Mouse (Mus musculus) brain, embryonic 14.5 days (tissue): ENCODE measurements around the gene Frmd4b. TPM values are rescaled to one million over a fixed set of nuclear protein-coding genes. Genes with fewer than 3 reads are reported as not detected.

Experiments used
- DNase-seq: peaks from one replicate; pipeline ENCODE4 v3.0.0-alpha.2; 2011; ENCODE audit warnings: low read depth
- CTCF ChIP-seq: fragments of 200-500 bp; IDR thresholded peaks from 2 replicates; pipeline ENCODE4 v1.5.1; 2012; ENCODE audit warnings: inconsistent platforms, mild to moderate bottlenecking, moderate library complexity, borderline replicate concordance; ENCODE audit not compliant: insufficient read depth, insufficient read length; ENCODE audit errors: extremely low read depth
- POLR2A ChIP-seq: fragments of 200-500 bp; IDR thresholded peaks from 2 replicates; pipeline ENCODE4 v1.6.1; 2012; ENCODE audit warnings: mild to moderate bottlenecking, inconsistent platforms, borderline replicate concordance; ENCODE audit not compliant: poor library complexity, insufficient read depth, insufficient read length, severe bottlenecking; ENCODE audit errors: extremely low read depth
- polyA plus RNA-seq: library from polyadenylated mRNA; depleted of rRNA; stranded (reverse); fragments of >200 nt; gene quantifications from 2 replicates; pipeline ENCODE4 v1.2.3, GENCODE M21; 2012; rRNA removed

The Frmd4b gene
- polyA plus RNA-seq = 30.4 and 32.7 TPM in 2 replicates

DNA sequence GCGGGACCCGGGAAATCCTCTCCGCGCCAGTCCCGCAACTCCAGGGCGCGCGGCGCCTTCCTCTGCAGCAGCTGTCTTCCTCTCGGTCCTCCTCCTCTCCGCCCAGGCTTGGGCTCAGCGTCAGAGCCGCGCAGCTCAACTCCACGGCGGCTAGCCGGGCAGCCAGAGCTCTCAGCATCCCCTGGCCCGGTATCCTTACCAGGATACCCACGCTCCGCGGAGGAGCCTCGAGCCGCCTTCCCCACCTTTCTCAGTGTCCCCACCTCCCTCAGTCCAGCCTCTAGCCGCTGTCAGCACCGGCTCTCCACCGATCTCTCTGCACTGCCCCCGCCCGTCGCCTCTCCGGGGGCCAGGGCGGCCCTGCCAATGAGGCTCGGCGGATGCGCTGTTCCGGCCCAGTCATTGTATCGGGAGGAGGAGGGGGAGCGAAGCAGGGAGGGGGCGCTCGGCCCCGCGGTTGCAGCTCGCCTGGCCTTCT, at the start of gene Frmd4b:
Frmd4b (minus strand) TSS at position 276 of the 478 bp plus-strand sequence.
- TF ChIP-seq CTCF = no peak
- TF ChIP-seq POLR2A = peak; percentile 12; the same call in 1 of the 2 replicates
- peak; percentile 95 for DNase-seq

DNA sequence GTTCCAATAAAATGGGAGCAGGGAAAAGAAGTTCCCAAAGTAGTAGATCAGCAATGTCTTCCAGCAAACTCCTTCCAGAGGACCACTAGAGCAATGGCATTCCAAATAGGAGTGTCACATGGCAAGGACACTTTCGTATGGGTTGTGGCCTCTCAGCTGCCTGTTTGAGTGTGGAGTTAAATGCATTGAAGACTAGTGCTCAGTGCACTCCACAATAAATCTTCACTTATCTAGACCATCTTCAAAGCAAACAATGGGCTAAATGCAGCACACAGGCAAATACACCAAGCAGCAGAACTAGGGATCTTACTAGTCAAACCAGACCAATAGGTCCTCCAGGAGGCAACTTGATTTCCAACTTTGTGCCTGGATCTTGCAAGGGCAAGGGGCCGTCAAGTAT, 49.1 kb upstream of the Frmd4b start:
- DNase-seq = no peak
- no peak for TF ChIP-seq CTCF
- TF ChIP-seq POLR2A = no peak

DNA sequence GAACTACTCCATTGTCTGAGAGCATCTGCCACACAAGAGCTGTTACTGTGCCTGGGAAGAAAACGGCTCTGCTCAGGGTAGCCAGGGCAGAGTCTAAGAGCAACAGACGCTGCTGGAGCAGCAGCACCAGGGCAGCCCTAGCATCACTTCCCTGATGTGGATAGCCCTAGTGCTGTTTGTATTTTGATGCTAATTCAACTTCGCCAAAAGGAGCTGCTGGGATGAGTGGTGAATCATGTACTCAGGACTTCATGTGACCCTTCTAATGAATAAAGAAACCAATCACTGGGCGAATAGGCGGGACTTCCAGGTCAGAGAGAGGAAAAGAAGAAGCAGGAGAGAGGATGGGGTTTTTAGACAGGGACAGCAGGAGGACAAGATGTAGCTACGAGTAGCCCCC, 41.6 kb upstream of the Frmd4b start:
- DNase-seq = no peak
- no peak for TF ChIP-seq POLR2A
- TF ChIP-seq CTCF = no peak

DNA sequence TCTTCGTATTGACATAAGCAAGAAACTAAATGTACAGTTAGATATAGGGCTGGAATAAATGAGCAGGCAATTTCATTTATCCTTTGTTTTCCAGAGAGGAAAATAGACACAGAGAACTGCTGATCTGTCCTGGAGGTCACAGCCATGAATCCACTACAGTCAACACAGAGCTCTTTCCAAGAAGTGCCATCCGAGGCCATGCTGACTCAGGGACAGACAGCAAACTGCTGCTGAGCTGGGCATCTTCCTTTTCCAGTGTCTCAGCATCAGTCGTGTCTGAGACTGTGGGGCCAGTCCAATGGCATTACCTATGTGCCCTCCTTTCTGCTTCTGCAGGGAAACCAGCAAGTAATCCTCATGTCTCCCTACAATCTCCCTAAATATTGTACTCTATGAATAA, 38.6 kb upstream of the Frmd4b start:
- DNase-seq = no peak
- TF ChIP-seq CTCF (no peak), POLR2A (no peak)

DNA sequence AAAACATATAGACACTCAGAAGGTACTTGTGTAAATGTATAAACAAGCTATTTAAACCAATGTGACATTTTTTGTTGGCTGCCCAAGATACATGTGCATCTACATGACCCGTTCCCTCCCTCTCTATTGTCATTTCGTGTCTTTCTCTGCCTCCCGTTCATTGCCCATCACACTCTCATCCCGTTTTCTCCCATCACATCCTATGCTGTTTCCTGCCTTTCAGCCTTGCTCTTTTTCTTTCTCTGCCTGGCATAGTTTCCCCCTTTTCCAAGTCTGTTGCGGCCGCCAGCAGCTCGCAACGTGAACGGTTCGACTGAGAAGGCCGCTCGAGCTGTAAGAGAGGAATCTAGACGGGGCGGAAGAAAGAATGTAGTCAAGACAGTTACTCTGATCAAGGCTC, 30.2 kb upstream of the Frmd4b start:
- no peak for DNase-seq
- no peak for TF ChIP-seq CTCF
- no peak for TF ChIP-seq POLR2A

DNA sequence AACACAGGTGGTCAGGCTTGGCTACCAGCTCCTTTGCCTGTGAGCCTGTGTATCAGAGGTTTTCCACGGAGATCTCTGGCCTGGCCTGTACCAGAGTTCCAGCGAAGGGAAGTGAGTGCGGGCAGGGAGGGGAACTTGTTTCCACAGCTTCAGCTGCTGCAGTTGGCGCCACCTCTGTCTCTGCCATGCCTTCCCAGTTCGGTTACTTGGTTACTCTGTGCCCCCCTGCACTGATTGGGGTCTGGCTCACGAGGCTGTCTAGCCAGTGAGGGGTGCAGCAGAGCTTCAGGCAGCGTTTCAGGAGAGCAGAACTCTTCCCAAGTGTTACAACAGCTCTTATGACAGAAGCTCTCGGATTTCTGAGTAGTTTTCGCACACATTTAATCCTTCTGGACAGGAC, 6.0 kb upstream of the Frmd4b start:
- TF ChIP-seq CTCF (no peak), POLR2A (no peak)
- DNase-seq = peak; percentile 32

DNA sequence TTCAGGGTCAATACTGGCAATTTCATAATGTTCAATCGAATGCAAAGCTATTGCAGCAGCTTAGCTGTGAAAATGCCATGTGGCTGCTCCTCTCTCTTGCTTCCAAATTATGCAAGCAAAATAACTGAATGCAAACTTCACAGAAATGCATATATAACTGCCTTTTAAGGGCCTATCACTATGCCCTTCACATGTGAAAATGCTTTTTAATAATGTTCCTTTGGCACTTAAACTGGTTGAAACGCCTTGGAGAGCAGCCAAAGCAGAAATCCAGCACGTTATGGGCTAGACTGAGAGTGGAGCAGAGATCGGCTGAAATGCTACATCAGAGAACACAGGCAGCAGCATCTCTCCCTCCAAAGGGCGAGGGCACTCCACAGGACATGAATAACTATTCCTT, 4.9 kb upstream of the Frmd4b start:
- TF ChIP-seq POLR2A = no peak
- no peak for TF ChIP-seq CTCF
- peak; percentile 51 for DNase-seq

DNA sequence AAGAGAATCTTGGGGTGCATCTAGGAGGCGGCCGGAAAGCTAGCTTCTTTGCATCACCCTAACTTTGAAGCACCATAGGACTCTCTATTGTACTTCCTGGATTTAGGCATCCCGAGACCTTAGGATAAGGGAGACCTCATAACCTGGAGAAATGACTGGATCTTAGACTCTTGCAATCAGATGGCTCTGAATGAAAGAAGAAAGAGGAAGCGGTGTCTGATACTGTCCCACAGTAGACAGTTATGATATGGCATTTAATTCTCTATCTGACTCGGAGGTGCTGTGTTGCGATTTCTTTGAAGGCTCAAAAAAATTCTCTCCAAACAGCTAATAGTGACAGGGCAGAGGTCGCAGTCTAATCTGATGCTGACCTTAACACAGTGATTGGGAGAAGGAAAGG, 433 bp upstream of the Frmd4b start:
- no peak for DNase-seq
- TF ChIP-seq POLR2A = no peak
- no peak for TF ChIP-seq CTCF

DNA sequence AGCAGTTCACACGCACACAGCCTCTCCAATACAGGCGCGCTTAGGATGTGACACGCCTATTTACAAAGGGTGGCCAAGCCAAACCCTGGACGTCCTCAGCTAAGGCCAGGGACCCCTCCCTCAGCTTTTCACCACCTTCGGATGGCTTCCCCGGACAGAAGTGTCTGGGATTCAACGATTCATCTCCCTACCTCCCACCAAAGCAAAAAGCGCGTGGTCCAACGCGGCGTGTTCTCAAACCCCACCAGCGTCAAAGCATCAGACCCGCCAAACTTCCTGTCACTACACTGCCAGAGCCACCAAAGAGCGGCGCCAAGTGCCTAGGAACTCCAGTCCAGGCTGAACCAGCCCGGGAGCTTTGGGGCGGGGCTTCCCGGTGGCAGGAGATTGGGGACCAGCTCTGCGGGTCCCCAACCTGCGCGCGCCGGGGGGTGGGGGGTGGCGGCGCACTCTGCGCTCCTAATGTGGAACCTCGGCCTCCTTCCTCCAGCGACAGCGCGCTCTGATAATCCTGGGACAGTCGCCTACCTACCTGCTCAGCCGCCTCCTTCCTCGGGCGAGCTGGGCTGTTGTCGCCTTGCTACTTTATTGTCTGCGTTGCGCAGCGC, 579 bp downstream of the Frmd4b start:
- no peak for TF ChIP-seq POLR2A
- no peak for TF ChIP-seq CTCF
- peak; percentile 92 for DNase-seq

DNA sequence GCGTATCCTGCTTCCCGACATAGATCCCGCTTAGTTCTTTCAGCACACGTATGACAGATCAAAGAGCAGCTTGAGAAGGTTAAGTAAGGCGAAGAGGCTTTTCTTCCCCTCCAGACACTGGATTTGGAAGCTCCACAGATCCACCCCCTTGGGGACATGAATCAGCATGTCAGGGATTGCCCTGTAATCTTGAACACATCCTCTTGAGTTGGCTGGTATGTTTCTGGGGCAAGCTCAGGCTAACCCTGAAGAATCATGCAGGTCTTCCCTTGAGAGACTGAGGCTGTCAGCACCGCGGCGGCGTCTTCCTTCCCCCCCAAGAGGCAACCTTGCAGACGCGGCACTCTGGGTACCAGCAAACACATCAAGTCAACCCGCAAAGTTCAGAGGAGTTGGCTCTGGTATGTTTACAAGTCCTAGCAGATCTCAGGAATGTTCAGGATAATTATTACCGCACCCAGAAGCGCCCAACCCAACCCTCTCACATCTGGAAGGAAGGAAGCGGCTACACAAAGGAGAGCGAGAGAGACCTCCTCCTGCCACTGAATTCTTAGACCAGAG, 1.4 kb downstream of the Frmd4b start:
- no peak for TF ChIP-seq POLR2A
- TF ChIP-seq CTCF = no peak
- DNase-seq = peak; percentile 51

DNA sequence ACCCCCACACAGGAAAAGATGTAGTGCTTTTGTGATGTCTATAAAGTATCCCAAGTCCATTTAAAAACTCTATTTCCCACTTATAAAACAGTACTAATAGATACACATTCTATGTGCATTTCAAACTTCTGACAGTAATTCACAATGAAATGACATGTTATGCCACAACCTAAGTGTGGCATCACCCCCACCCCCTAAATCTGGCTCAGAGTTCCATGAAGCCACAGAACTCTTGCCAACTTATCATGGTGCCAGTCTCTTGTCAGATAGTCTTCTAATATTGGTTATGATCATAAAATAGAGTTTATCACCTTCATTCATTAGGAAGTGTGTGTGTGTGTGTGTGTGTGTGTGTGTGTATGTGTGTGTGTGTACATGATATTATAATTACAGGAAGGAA, 3.2 kb downstream of the Frmd4b start:
- peak; percentile 54 for DNase-seq
- TF ChIP-seq POLR2A (no peak), CTCF (no peak)

DNA sequence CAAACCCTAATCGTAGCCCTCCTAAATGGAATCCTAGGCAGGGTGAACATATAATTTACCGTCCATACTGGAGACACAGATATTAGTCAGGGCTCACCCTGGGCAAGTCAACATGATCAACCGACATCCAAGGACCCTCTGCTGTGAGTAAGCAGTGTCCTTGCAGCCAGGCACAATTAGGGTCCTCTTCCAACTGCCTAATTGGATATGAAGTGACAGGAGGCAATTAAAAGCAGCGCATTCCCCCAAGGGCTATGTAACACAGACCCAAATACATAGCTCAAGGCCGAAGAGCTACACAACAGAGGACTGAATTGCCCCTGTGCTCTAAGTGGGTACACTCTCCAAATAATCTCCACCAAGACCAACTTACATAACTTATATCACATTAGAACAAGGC, 4.5 kb downstream of the Frmd4b start:
- peak; percentile 73 for DNase-seq
- TF ChIP-seq POLR2A (no peak), CTCF (no peak)

DNA sequence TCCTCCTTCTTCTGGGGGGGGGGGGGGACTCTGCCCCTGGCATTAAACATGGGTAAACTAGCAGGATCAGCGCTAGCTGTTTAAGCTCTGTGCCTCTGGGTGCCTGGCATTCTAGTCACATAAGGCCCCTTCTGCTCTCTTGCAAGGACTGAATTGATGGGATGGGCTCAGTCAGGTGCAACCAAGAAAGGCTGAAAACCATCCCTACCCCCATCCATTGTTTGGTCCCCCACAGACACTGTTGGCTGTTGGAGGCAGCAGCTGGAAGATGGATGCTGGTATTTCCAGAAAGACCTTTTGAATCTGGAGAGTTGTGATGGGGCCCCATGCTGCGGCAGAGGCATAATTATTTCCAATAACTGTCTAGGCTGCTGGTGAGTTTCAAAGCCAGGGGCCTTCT, 7.3 kb downstream of the Frmd4b start:
- no peak for TF ChIP-seq CTCF
- no peak for TF ChIP-seq POLR2A
- peak; percentile 57 for DNase-seq
